Mouse (Mus musculus) megakaryocyte progenitor cell, adult 5-6 weeks (primary cell): ENCODE results near the gene Mfsd1. TPM values are rescaled to one million over a fixed set of nuclear protein-coding genes. Genes with fewer than 3 reads are reported as not detected.

Experiments used
- ATAC-seq: replicated peaks from 2 replicates; pipeline ENCODE4 v1.8.0; 2016; ENCODE audit warnings: mild to moderate bottlenecking, moderate TSS enrichment, inconsistent platforms; ENCODE audit not compliant: poor library complexity
- total RNA-seq, 2 experiments: library from RNA; stranded (forward) in 1 of 2; stranded (reverse) in 1 of 2; fragments of 157-497, 149-512 nt in 1 of 2; fragments of 200-1000 nt in 1 of 2; gene quantifications; 2 replicates each; pipeline versions ENCODE4 v1.2.3 to v1.2.4; 2015 to 2017

Mfsd1 gene
- total RNA-seq, 2 experiments from 2014 or later = 66.5 to 177 TPM

DNA sequence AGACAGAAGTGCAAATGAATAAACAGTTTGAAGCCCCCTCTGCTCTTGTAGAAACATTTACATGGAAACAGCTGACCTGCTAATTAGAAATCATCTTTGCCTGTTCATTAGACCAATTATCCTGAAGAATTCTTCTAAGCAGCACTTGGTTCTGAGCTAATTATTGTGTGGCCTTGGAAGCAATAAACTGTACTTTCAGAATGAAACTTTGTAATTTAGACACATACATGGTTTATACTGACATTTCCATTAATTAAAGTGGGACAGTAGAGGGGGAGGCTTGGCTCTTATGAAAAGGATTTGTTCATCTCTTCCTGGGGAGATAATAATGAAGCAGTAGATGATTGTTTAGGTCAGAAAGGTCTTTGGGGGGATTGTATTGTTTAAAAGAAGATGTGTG is 35.7 kb downstream of the Mfsd1 start:
- no peak for ATAC-seq

- ATAC-seq = no peak
Observed at GRCm38 (mm10) chr3:67624629-67625028, 42.1 kb downstream of the Mfsd1 start.

DNA sequence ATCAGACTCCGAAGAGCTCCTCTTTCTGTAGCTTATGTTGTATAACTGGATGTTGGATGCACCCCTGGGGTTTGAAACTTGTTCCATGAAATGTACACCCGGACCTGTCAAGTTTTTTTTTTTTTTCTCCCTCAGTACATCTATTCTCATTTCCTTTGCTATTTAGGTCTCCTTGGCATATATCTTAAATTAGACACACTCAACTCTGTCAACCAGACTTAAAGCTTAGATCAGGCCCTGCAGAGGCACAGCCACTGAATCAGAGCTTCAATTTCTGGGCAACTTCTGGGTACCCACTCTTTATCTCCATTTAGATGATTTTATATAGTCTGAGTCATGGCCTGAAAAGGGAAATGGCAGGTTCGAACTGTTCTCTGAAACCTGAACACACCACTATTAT is 60.6 kb downstream of the Mfsd1 start:
- ATAC-seq = no peak

- no peak for ATAC-seq
Observed at GRCm38 (mm10) chr3:67645640-67646466, 63.3 kb downstream of the Mfsd1 start.

Other genes starting within 250 kb of the Mfsd1 start
- gene Mlf1, start 208.6 kb upstream of the Mfsd1 start, total RNA-seq (2015) = not detected in 2 replicates
- gene Mlf1, start 208.6 kb upstream of the Mfsd1 start, total RNA-seq (2017) = 0.33 and 1.4 TPM in 2 replicates
- not detected in 2 replicates for gene Gm17402, start 207.6 kb upstream of the Mfsd1 start, total RNA-seq (2015)
- gene Gm17402, start 207.6 kb upstream of the Mfsd1 start, total RNA-seq (2017) = not detected in 2 replicates
- 44.8 and 50.0 TPM in 2 replicates for gene Gfm1, start 152.6 kb upstream of the Mfsd1 start, total RNA-seq (2015)
- 80.8 and 97.7 TPM in 2 replicates for gene Gfm1, start 152.6 kb upstream of the Mfsd1 start, total RNA-seq (2017)
- 40.7 and 43.7 TPM in 2 replicates for gene Lxn, start 118.8 kb upstream of the Mfsd1 start, total RNA-seq (2015)
- gene Lxn, start 118.8 kb upstream of the Mfsd1 start, total RNA-seq (2017) = 9.1 and 13.7 TPM in 2 replicates
- gene Rarres1, start 67.2 kb upstream of the Mfsd1 start, total RNA-seq (2015) = 0.47 TPM in 1 of 2 replicates, not detected in the other
- not detected in 2 replicates for gene Rarres1, start 67.2 kb upstream of the Mfsd1 start, total RNA-seq (2017)